21 mouse cellular contexts compared by ENCODE assay signal in genomic region chr11:41425592-41425991, GRCm38 (mm10).
A peak's percentile ranks its signal among the peaks of the same experiment; 100 is the strongest.
DNase-seq lines count a peak whose midpoint lies in the region; ATAC-seq and TF ChIP-seq lines count a peak whose summit lies in the region.
"Had no signal": no experiment of that assay in that cellular context is flagged by ENCODE, and none has a peak within 500 bp of the region (broad histone marks: within the 10 kb centered on the region; RNA-seq: fewer than 3 reads in every experiment).

No protein-coding gene starts in this region.

- H3K4me1 ChIP-seq in hindbrain, embryonic 14.5 days (replicated peaks; ENCODE audit: control insufficient read depth, insufficient read depth, low read length) = no peaks in the 10 kb centered on the region
- H3K4me1 ChIP-seq in hindbrain, embryonic 11.5 days (replicated peaks; ENCODE audit: control insufficient read depth, insufficient read depth, low read length) = no peaks in the 10 kb centered on the region
- H3K4me1 ChIP-seq in midbrain, postnatal 0 days (ENCODE audit: insufficient read depth, low read length) = no peaks in the 10 kb centered on the region
- H3K4me1 ChIP-seq: forebrain, embryonic 10.5 days; forebrain, embryonic 13.5 days; hindbrain, embryonic 13.5 days had no signal

- TF ChIP-seq CTCF in midbrain, postnatal 0 days (IDR thresholded peaks at IDR 0.05) = no peak

- DNase-seq in hindbrain, embryonic 14.5 days (ENCODE audit: low spot score) = no peak
- DNase-seq in hindbrain, embryonic 11.5 days (ENCODE audit: low spot score) = no peak
- peak; percentile 3 for DNase-seq in retina, postnatal 1 day
- no peak for DNase-seq in retina, embryonic 14.5 days (ENCODE audit: low spot score)
- no peak for DNase-seq in midbrain, postnatal 0 days (ENCODE audit: low spot score)
- DNase-seq in cerebellum, postnatal 36 days = no peak
- DNase-seq: adrenal gland, adult 8-10 months; adrenal gland, postnatal 36 days; cerebellum, adult 11-12 months; cerebellum, adult 8-10 months; cerebellum, postnatal 10 days; gastrocnemius, postnatal 10 days; heart, adult 11 months had no signal

- H3K9me3 ChIP-seq in hindbrain, embryonic 14.5 days (ENCODE audit: control insufficient read depth, low read length) = no peaks in the 10 kb centered on the region
- H3K9me3 ChIP-seq in hindbrain, embryonic 11.5 days (ENCODE audit: control insufficient read depth, low read length) = no peaks in the 10 kb centered on the region
- no peaks in the 10 kb centered on the region for H3K9me3 ChIP-seq in midbrain, postnatal 0 days (ENCODE audit: low read length)
- H3K9me3 ChIP-seq: forebrain, embryonic 10.5 days; forebrain, embryonic 13.5 days; hindbrain, embryonic 13.5 days had no signal

- no peak overlapping the region for H3K4me2 ChIP-seq in hindbrain, embryonic 14.5 days (replicated peaks)
- no peak overlapping the region for H3K4me2 ChIP-seq in hindbrain, embryonic 11.5 days (replicated peaks; ENCODE audit: low read depth, low read length)
- H3K4me2 ChIP-seq in midbrain, postnatal 0 days (ENCODE audit: low read depth, low read length, poor library complexity, severe bottlenecking) = no peak overlapping the region
- H3K4me2 ChIP-seq: forebrain, embryonic 13.5 days; heart, embryonic 11.5 days; hindbrain, embryonic 13.5 days had no signal

- H3K36me3 ChIP-seq in hindbrain, embryonic 14.5 days (replicated peaks; ENCODE audit: control insufficient read depth, insufficient read depth) = no peaks in the 10 kb centered on the region
- H3K36me3 ChIP-seq in hindbrain, embryonic 11.5 days (ENCODE audit: control insufficient read depth, insufficient read depth, low read length) = no peaks in the 10 kb centered on the region
- H3K36me3 ChIP-seq in midbrain, postnatal 0 days (ENCODE audit: insufficient read depth, low read length) = no peaks in the 10 kb centered on the region
- H3K36me3 ChIP-seq: forebrain, embryonic 10.5 days; hindbrain, embryonic 13.5 days had no signal

- ATAC-seq in hindbrain, embryonic 14.5 days (ENCODE audit: low FRiP score) = no peak
- no peak for ATAC-seq in hindbrain, embryonic 11.5 days (ENCODE audit: low FRiP score)
- no peak for ATAC-seq in midbrain, postnatal 0 days (ENCODE audit: low FRiP score)
- ATAC-seq: activated CD4-positive, CD25-positive, alpha-beta regulatory T cell, adult 4 months; forebrain, embryonic 13.5 days; forebrain, embryonic 16.5 days; hindbrain, postnatal 0 days; inflammation-experienced regulatory T-cells, adult 6 months had no signal

- H3K27me3 ChIP-seq in hindbrain, embryonic 14.5 days (ENCODE audit: control insufficient read depth, insufficient read depth, low read length) = no peaks in the 10 kb centered on the region
- no peaks in the 10 kb centered on the region for H3K27me3 ChIP-seq in hindbrain, embryonic 11.5 days (ENCODE audit: control insufficient read depth, insufficient read depth, low read length)
- no peaks in the 10 kb centered on the region for H3K27me3 ChIP-seq in midbrain, postnatal 0 days (ENCODE audit: insufficient read depth, low read length)
- H3K27me3 ChIP-seq: forebrain, embryonic 13.5 days; hindbrain, embryonic 13.5 days had no signal

- H3K9ac ChIP-seq in hindbrain, embryonic 14.5 days = no peak overlapping the region
- H3K9ac ChIP-seq in hindbrain, embryonic 11.5 days (ENCODE audit: low read depth, low read length) = no peak overlapping the region
- H3K9ac ChIP-seq in midbrain, postnatal 0 days (replicated peaks; ENCODE audit: low read length, poor library complexity, severe bottlenecking) = no peak overlapping the region
- H3K9ac ChIP-seq: forebrain, embryonic 13.5 days; hindbrain, embryonic 13.5 days had no signal

- 46% methylated on average over 4 of the region's 4 CpGs for WGBS in hindbrain, embryonic 14.5 days
- 64% methylated on average over 4 of the region's 4 CpGs for WGBS in hindbrain, embryonic 11.5 days
- 22% methylated on average over 4 of the region's 4 CpGs for WGBS in midbrain, postnatal 0 days

- no peak overlapping the region for H3K4me3 ChIP-seq in hindbrain, embryonic 14.5 days (replicated peaks; ENCODE audit: low read length)
- H3K4me3 ChIP-seq in hindbrain, embryonic 11.5 days (ENCODE audit: low read depth, low read length) = no peak overlapping the region
- no peak overlapping the region for H3K4me3 ChIP-seq in midbrain, postnatal 0 days (ENCODE audit: low read depth, low read length)
- H3K4me3 ChIP-seq: forebrain, embryonic 10.5 days; forebrain, embryonic 13.5 days; hindbrain, embryonic 13.5 days had no signal

- peak overlapping the region; percentile 38 for H3K27ac ChIP-seq in hindbrain, embryonic 14.5 days
- H3K27ac ChIP-seq in hindbrain, embryonic 11.5 days (ENCODE audit: low read depth, low read length) = no peak overlapping the region
- H3K27ac ChIP-seq in midbrain, postnatal 0 days (ENCODE audit: low read depth, low read length) = peak overlapping the region; percentile 51; the same call in 1 of the 2 replicates
- H3K27ac ChIP-seq: forebrain, embryonic 10.5 days; forebrain, embryonic 13.5 days; hindbrain, embryonic 13.5 days; hindbrain, postnatal 0 days had no signal
